18 mouse cellular contexts compared by ENCODE assay signal in the genomic region with DNA sequence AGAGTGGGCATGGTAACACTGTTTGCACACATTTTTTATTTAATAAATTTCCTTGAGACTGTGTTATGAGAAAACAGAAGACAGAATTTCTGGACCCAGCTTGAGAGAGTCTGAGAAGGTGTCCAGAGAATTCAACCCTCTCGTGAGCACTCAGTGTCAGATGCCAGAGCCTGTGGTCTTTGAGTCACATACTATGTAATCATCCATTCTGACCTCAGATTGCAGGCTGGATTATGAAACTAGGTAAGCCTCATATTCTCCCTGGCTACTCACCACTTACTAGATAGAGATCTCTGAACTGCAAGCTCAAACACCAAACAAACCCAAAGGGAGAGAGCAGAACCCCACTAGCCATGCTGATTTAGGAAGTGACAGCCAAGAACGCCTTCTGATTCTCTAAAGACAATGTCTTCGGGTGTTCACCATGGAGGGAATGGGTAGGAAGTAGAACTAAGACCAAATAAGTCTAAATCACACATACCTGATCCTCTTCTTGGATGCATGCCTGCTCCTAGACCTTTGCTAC.
DNase-seq lines count a peak whose midpoint lies in the region.
"Had no signal": no experiment of that assay in that cellular context is flagged by ENCODE, and none has a peak within 500 bp of the region (broad histone marks: within the 10 kb centered on the region; RNA-seq: fewer than 3 reads in every experiment).

No protein-coding gene starts in this region.

- DNase-seq in 3T3-L1 (ENCODE audit: low read depth, low spot score) (peak; percentile 27), 416B (ENCODE audit: low read depth) (peak; percentile 58)
- DNase-seq in fat pad, adult 2 months (ENCODE audit: extremely low read depth, low read depth, low spot score) = peak; percentile 83
- DNase-seq in embryo, embryonic 10.5 days (ENCODE audit: low spot score) = no peak
- DNase-seq in thymus, postnatal 36 days = no peak
- no peak for DNase-seq in yolk sac, embryonic 10.5 days (ENCODE audit: low spot score)
- DNase-seq: adrenal gland, postnatal 10 days; B cell, adult 2 months; cerebellum, adult 11 months; cerebellum, adult 2 months; cerebellum, adult 9-11 months; cerebellum, postnatal 25 days; embryo, embryonic 11 days; forebrain, postnatal 0 days; gastrocnemius, adult 2 months; gastrocnemius, postnatal 25 days; heart, postnatal 36 days; kidney, adult 11 months had no signal

Comparison
In these comparisons a context has a peak if more than half of its experiments do, and no peak if none do; other contexts are left out.
1. DNase-seq: peak in 3T3-L1 (single experiment), 416B (single experiment) and fat pad, adult 2 months (single experiment); none in embryo, embryonic 10.5 days (single experiment), thymus, postnatal 36 days (0 of 2) and yolk sac, embryonic 10.5 days (single experiment).